Mouse (Mus musculus) left cerebral cortex, postnatal 14 days (tissue): ENCODE measurements at regions not wholly inside any gene's neighbourhood (a gene's known extent, or its start where the extent isn't known, plus 50 kb on each side); places are given as distances from the start of the nearest gene placed in this dataset.

Experiments
- DNase-seq, 2 experiments: peaks; one replicate each; pipeline ENCODE4 v3.0.0; 2021 to 2022; ENCODE audit warnings: low spot score in 2 of 2, mixed read lengths in 1 of 2
- intact Hi-C: fragments of 180-260 bp; cut with DNase I; formaldehyde crosslinking; loops from one replicate; pipeline ENCODE4 v1.15.1; 2025

GRCm38 (mm10) chr8:118034051-118034450 lies 232.3 kb upstream of the Mphosph6 start:
- intact Hi-C loops = no loop called here
- DNase-seq = peak in 1 of 2 experiments; percentile 11

- intact Hi-C loops = no loop called here
- no peak for DNase-seq
These were observed 229.7 kb upstream of the Mphosph6 start for GRCm38 (mm10) chr8:118031406-118031805.

DNA sequence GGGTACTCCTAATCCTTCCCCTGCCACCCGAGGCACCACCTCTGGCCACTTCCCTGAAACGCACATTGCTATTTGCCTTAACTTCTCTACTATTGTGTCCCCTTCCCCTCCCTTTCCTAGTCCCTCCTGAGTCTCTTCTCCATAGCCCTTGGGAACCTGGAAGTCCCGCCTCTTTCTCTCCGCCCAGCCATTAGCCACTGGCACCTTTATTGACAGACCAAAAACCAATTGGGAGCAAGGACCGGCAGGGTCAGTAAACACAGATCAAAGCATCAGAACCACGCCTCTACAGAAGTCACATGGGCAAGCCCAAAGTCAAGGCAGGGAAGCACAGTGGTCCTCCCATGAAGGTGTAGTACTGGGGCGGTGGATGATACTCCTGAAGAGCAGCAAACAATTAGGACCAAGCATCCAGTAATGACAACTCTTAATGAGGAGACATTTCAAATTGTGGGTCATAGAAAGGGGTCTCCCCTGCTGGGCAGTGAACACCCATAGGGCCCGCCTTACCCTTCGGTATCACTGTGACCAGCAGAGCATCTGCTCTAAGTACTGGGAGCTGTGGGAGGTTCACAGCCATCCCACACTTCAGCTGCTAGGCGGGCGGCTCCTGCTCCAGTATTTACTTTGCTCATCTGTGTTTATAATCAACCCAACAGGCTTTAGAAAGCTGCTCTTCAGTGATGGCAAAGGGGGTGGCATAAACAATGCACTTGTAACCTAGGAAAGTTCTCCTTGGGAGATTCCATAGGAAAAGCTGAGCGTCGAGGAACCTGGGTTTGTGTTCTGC lies 226.5 kb upstream of the Mphosph6 start:
- intact Hi-C loops = no loop called here
- DNase-seq = peak; percentile 46 to 57

GRCm38 (mm10) chr8:118023451-118023850 lies 221.7 kb upstream of the Mphosph6 start:
- no peak for DNase-seq
- intact Hi-C loops = no loop called here

GRCm38 (mm10) chr8:118021978-118022377 lies 220.2 kb upstream of the Mphosph6 start:
- DNase-seq = no peak
- intact Hi-C loops = no loop called here

GRCm38 (mm10) chr8:118017261-118017660 lies 215.5 kb upstream of the Mphosph6 start:
- intact Hi-C loops = no loop called here

GRCm38 (mm10) chr8:118005186-118005585 lies 203.4 kb upstream of the Mphosph6 start:
- DNase-seq = no peak
- intact Hi-C loops = no loop called here

More at GRCm38 (mm10) chr8:118017261-118017660, 215.5 kb upstream of the Mphosph6 start:
- DNase-seq = no peak

DNA sequence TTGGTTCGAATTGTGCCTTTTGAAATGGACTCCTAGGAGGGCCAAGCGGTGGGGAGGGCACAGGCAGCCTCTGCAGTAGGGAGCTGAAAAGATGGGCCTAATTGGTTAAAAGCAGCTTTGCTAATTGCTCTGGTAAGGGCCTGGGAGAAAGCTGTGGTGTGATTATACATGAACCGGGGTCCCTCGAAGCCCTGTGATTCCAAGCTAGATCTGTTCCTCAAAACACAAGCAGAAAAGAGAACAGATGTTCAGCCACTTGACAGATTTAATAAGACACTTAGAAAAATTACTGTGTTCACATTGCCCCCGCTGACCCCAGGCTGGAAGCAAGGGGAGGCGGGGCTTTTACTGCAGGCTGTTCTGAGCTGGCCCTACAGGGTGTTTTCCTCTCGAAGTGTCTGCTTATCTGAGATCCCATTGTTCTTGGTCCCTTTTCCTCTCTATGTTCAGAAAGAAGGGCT lies 202.7 kb upstream of the Mphosph6 start:
- intact Hi-C loops = no loop called here

DNA sequence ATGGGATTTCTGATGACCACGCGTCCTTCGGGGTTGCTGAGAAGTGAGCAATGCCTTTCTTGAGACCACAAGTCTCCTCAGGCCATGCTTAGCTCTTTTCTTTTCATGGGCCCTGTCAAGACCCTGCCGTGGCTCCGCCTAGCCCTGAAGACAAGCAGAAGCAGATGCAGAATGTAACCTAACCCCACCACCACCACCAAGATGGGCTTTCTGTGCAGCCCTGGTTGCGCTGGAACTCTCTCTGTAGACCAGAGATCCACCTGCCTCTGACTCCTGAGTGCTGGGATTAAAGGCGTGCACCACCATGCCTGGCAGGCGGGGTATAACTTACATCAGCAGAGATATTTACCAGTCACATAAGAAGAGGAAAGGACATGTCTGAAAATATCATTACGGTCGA lies 199.4 kb upstream of the Mphosph6 start:
- no peak for DNase-seq
- intact Hi-C loops = no loop called here

More for the DNA sequence above, 202.7 kb upstream of the Mphosph6 start:
- no peak for DNase-seq

GRCm38 (mm10) chr8:117991826-117992225 lies 190.1 kb upstream of the Mphosph6 start:
- DNase-seq = no peak
- intact Hi-C loops = no loop called here

- DNase-seq = no peak
- intact Hi-C loops = no loop called here
These were observed 187.0 kb upstream of the Mphosph6 start for GRCm38 (mm10) chr8:117988781-117989180.

DNA sequence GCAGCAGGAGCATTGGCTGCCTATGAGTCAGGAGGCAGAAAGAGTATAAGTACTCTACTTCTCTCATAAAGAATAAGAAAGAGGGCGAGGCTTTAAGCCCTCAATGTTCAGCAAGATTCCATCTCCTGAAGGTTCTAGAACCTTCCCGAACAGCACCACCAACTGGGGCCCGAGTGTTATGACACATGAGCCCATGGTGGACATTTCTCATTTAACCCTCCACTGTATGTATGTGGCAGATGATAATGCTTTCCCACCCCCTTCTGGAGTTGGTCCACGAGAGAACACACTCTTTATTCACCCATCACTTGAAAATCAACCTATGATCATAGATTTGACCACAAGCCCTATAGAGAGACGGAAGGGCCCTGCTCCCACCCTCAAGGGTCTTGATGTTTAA lies 166.6 kb upstream of the Mphosph6 start:
- intact Hi-C loops = no loop called here
- no peak for DNase-seq

GRCm38 (mm10) chr8:117966556-117966955 lies 164.8 kb upstream of the Mphosph6 start:
- intact Hi-C loops = no loop called here
- no peak for DNase-seq

DNA sequence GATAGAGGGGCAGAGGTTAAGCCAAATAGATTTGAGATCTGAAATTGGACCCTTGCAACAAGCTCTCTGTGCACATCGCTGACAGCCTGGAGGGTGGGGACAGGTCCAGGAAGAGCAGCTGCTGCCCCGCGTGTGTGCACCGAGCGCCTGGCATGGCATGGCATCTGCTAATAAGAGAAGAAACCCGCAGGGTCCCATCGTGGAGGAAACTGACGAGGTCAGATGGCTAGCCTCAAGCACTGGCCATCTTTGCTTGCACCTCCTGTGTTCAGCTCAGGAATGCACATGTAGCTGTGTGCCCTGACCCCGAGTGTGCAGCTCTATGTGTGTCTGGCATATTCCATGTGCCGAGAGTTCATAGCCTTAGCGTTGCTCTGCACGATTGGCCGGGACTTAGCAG lies 161.7 kb upstream of the Mphosph6 start:
- no peak for DNase-seq
- intact Hi-C loops = no loop called here

DNA sequence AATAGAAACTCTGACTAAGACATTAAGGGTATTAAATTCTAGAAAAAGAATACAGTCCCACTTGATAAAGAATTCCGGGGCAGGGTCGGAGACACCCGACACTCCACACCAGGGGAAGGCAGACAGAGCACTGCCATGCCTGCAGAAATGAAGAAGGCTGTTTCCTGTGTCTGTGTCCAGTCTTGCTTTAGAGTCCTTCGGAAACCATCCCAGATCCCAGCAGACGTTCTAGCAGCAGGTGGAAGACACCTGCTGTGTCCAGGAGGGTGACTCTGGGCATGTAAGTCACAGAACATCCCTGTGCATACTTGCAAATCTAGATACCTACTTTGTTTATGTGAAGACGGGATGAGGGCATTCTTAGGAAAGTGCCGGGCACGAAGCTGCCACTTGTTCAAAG lies 160.9 kb upstream of the Mphosph6 start:
- no peak for DNase-seq
- intact Hi-C loops = no loop called here

- intact Hi-C loops = no loop called here
- DNase-seq = no peak
These were observed 157.8 kb upstream of the Mphosph6 start for GRCm38 (mm10) chr8:117959501-117959900.

DNA sequence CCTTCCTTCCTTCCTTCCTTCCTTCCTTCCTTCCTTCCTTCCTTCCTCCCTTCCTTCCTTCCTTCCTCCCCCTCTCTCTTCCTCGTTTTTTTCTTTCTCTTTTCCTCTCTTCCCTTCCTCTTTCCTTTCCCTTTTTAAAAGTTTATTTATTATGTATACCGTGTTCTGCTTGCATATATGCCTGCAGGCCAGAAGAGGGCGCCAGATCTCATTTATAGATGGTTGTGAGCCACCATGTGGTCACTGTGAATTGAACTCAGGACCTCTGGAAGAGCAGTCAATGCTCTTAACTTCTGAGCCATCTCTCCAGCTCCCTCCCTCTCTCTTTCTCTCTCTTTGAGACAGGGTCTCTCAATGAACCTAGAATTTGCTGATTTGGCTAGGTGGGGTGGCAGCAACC lies 157.2 kb upstream of the Mphosph6 start:
- intact Hi-C loops = no loop called here
- DNase-seq = no peak

DNA sequence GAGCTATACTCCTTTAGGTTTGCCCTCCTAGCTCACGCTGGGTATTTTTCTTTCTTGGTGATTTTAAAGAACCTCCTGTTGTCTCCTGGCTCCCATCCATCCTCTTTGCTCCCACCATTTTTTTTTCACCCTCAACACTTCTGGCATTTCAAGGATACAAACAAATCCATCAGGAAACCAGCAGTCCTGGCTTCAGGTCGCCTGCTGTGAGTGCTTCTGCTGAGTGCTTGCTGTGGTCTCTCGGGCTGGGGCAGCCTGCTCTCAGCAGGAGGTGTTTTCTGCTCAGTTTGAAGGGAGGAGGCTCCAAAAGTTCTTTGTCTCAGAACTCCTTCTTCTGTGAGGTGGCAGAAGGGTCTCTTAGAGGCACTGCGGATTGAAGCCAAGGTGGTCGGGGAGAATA lies 149.9 kb upstream of the Mphosph6 start:
- DNase-seq = no peak
- intact Hi-C loops = no loop called here

GRCm38 (mm10) chr8:117946540-117946939 lies 144.8 kb upstream of the Mphosph6 start:
- DNase-seq = no peak
- intact Hi-C loops = no loop called here

DNA sequence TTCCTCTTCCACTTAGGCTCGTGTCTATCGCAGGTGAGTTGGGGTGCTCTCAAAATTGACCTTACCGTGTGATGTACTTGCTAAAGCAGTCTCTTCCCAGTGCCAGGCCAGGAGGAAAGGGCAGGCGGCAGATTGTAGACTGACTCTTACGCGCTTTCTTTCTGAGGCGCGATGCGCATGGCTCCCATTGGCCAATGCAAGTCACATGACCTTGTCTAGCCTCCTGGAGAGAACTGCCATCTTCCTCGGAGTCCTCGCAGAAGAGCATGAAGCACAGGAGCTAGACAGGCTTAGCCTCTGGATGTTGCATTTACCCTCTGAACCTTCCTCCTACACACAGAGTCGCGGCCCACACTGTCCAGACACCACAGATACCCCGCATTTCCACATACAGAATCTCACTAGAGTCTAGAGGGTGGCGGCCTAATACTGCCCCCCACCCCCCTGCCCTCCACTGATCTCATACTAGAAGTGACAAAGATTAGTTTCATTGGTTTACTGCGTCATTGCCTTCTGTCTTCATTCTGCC lies 132.9 kb upstream of the Mphosph6 start:
- intact Hi-C loops = loop anchor here (10.0 kb wide), 2 partner anchors 300 to 340 kb away; no protein-coding TSS in a partner anchor
- DNase-seq = no peak

DNA sequence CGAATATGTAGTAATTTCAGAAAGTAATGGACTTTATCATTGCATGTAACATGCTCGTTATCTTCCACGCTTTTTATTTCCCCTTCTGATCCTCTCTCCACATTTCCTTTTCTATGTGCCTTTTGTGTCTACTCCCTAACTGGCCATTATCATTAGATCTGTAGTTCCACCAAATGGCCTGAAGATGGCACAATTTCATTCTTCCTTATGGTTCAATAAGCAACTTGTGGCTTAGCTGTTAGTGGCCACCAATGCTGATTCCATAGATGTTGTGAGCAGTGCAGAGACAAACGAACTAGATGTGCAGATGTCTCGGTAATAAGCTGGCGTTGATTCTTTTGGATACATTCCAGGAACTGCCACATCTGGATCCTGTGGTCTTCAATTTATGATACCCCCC lies 128.9 kb upstream of the Mphosph6 start:
- peak; percentile 29 to 57 for DNase-seq
- intact Hi-C loops = loop anchor here (10.0 kb wide), 2 partner anchors 304 to 344 kb away; no protein-coding TSS in a partner anchor
